Mouse (Mus musculus) MEL (cell line): ENCODE measurements around the gene Ubl5. TPM values are rescaled to one million over a fixed set of nuclear protein-coding genes. Genes with fewer than 3 reads are reported as not detected.
"Not testable (repeated sequence)": the region's sequence is repeated elsewhere in the genome, so short reads cannot be mapped to it uniquely, and the experiment has no call there.

ENCODE experiments used
- DNase-seq: peaks from one replicate; pipeline ENCODE4 v3.0.0; 2011; ENCODE audit warnings: low read depth, low spot score
- H3K27ac ChIP-seq: 2 replicates; pipeline ENCODE4 v1.5.1; 2012; ENCODE audit warnings: low read depth, mild to moderate bottlenecking, control low read depth, low read length, moderate library complexity; ENCODE audit not compliant: control insufficient read depth
- H3K27me3 ChIP-seq, 2 experiments: fragments of 150-350 bp in 1 of 2; sonication (generic) in 1 of 2; 2 replicates each; pipeline ENCODE4 v1.6.1; 2012; ENCODE audit warnings: low read length in 2 of 2, mild to moderate bottlenecking in 2 of 2, improper control_type of control experiment in 1 of 2, moderate library complexity in 1 of 2; ENCODE audit not compliant: insufficient read depth in 2 of 2, control insufficient read depth in 1 of 2
- H3K36me3 ChIP-seq, 2 experiments: 2 replicates each; pipeline ENCODE4 v1.6.1; 2012 to 2014; ENCODE audit warnings: low read length in 2 of 2, improper control_type of control experiment in 1 of 2, inconsistent platforms in 1 of 2, mild to moderate bottlenecking in 1 of 2; ENCODE audit not compliant: insufficient read depth in 2 of 2, control insufficient read depth in 1 of 2
- H3K4me1 ChIP-seq, 2 experiments: fragments of 150-350 bp in 1 of 2; sonication (generic) in 1 of 2; 2 replicates each; pipeline ENCODE4 v1.6.1; 2012; ENCODE audit warnings: low read length in 2 of 2, improper control_type of control experiment in 1 of 2, mild to moderate bottlenecking in 1 of 2; ENCODE audit not compliant: insufficient read depth in 2 of 2, control insufficient read depth in 1 of 2
- H3K4me3 ChIP-seq, 2 experiments: fragments of 150-350 bp in 1 of 2; sonication (generic) in 1 of 2; 2 replicates each; pipeline ENCODE4 v1.5.1; 2012; ENCODE audit warnings: low read depth in 2 of 2, low read length in 2 of 2, mild to moderate bottlenecking in 2 of 2, moderate library complexity in 2 of 2, control low read depth in 1 of 2, improper control_type of control experiment in 1 of 2; ENCODE audit not compliant: control insufficient read depth in 1 of 2, insufficient read depth in 1 of 2
- H3K79me2 ChIP-seq: 2 replicates; pipeline ENCODE4 v1.6.1; 2012; ENCODE audit warnings: mild to moderate bottlenecking, low read length, moderate library complexity; ENCODE audit not compliant: control insufficient read depth, poor library complexity, insufficient read depth
- H3K9ac ChIP-seq: 2 replicates; pipeline ENCODE4 v1.6.1; 2012; ENCODE audit warnings: low read depth, mild to moderate bottlenecking, control low read depth, low read length, moderate library complexity; ENCODE audit not compliant: control insufficient read depth, poor library complexity, severe bottlenecking
- H3K9me3 ChIP-seq: fragments of 150-350 bp; sonication (generic); replicated peaks from 2 replicates; pipeline ENCODE4 v1.6.1; 2012; ENCODE audit warnings: mild to moderate bottlenecking, low read length, improper control_type of control experiment, moderate library complexity; ENCODE audit not compliant: insufficient read depth
- BHLHE40 ChIP-seq: IDR thresholded peaks from 2 replicates; pipeline ENCODE4 v1.6.1; 2012; ENCODE audit warnings: low read depth, mild to moderate bottlenecking, inconsistent platforms, low read length, improper control_type of control experiment, borderline replicate concordance
- CHD1 ChIP-seq: IDR thresholded peaks from 2 replicates; pipeline ENCODE4 v1.6.1; 2012; ENCODE audit warnings: low read depth, mild to moderate bottlenecking, inconsistent platforms, low read length, improper control_type of control experiment
- MEF2A ChIP-seq: IDR thresholded peaks from 2 replicates; pipeline ENCODE4 v1.6.1; 2014; ENCODE audit warnings: low read depth, mild to moderate bottlenecking, inconsistent platforms, low read length, improper control_type of control experiment; ENCODE audit not compliant: poor library complexity, insufficient replicate concordance, severe bottlenecking; ENCODE audit errors: extremely low read depth
- POLR2A ChIP-seq, 2 experiments: IDR thresholded peaks; 2 replicates each; pipeline ENCODE4 v1.6.1; 2011 to 2012; ENCODE audit warnings: low read length in 2 of 2, mild to moderate bottlenecking in 2 of 2, control low read depth in 1 of 2, improper control_type of control experiment in 1 of 2, low read depth in 1 of 2, moderate library complexity in 1 of 2; ENCODE audit not compliant: control insufficient read depth in 1 of 2, insufficient read depth in 1 of 2, poor library complexity in 1 of 2
- POLR2AphosphoS2 ChIP-seq: IDR thresholded peaks from 2 replicates; pipeline ENCODE4 v1.6.1; 2011; ENCODE audit warnings: low read length, improper control_type of control experiment
- POLR2AphosphoS5 ChIP-seq: IDR thresholded peaks from 2 replicates; pipeline ENCODE4 v1.6.1; 2012; ENCODE audit warnings: low read depth, borderline replicate concordance, mild to moderate bottlenecking, inconsistent platforms, low read length, moderate library complexity, mixed read lengths
- TCF12 ChIP-seq: IDR thresholded peaks from 2 replicates; pipeline ENCODE4 v1.6.1; 2014; ENCODE audit warnings: low read depth, mild to moderate bottlenecking, inconsistent platforms, low read length, improper control_type of control experiment, moderate library complexity
- USF2 ChIP-seq, 2 experiments: IDR thresholded peaks; 2 replicates each; pipeline ENCODE4 v1.6.1; 2011 to 2012; ENCODE audit warnings: improper control_type of control experiment in 2 of 2, low read length in 2 of 2, borderline replicate concordance in 1 of 2, inconsistent platforms in 1 of 2, low read depth in 1 of 2, mild to moderate bottlenecking in 1 of 2; ENCODE audit not compliant: insufficient read depth in 1 of 2
- ZNF384 ChIP-seq: IDR thresholded peaks from 2 replicates; pipeline ENCODE4 v1.6.1; 2012; ENCODE audit warnings: low read depth, mild to moderate bottlenecking, inconsistent platforms, low read length, improper control_type of control experiment
- polyA plus RNA-seq, 2 experiments: library from polyadenylated mRNA; stranded (reverse) in 1 of 2; unstranded in 1 of 2; fragments of >175 nt in 1 of 2; fragments of >200 nt in 1 of 2; gene quantifications; 2 replicates each; pipeline versions ENCODE4 v1.2.1 to v1.2.4; 2012; ENCODE audit warnings: low replicate concordance in 2 of 2, low read depth in 1 of 2; ENCODE audit not compliant: insufficient read length in 2 of 2, insufficient read depth in 1 of 2, missing spikeins in 1 of 2
- total RNA-seq: library from RNA; depleted of rRNA; stranded (reverse); fragments of 300-350 nt; gene quantifications from 2 replicates; pipeline ENCODE4 v1.2.3, GENCODE M21; 2012

The Ubl5 gene
- total and polyA plus RNA-seq, 3 experiments, result 850 to 1,103 TPM; not detected in 1

DNA sequence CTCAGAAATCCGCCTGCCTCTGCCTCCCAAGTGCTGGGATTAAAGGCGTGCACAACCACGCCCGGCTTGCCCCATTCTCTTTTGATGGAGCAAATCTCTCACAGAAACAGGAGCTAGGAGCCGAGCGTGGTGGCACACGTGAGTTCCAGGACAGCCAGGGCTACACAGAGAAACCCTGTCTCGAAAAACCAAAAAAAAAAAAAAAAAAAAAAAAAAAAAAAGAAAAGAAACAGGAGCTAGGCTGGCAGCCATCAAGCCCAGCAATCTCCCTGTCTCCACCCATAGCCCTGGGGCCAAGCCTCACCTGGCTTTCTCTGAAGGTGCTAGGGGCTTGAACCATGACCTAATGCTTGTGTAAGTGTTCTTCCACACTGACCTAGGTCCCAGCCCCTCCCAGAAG lies 7.0 kb upstream of the Ubl5 start:
- not testable (repeated sequence) for H3K27ac ChIP-seq, H3K9ac ChIP-seq, DNase-seq, H3K4me3 ChIP-seq, H3K27me3 ChIP-seq, H3K9me3 ChIP-seq, H3K79me2 ChIP-seq
- Histone ChIP-seq H3K4me1 (peaks cover 3 to 12% of the 10 kb centered on the region in 2 experiments; a peak in 3 of 4 replicates), H3K36me3 (peaks cover 9 to 16% of the 10 kb centered on the region in 2 experiments)
- peak; percentile 71 for TF ChIP-seq ZNF384

DNA sequence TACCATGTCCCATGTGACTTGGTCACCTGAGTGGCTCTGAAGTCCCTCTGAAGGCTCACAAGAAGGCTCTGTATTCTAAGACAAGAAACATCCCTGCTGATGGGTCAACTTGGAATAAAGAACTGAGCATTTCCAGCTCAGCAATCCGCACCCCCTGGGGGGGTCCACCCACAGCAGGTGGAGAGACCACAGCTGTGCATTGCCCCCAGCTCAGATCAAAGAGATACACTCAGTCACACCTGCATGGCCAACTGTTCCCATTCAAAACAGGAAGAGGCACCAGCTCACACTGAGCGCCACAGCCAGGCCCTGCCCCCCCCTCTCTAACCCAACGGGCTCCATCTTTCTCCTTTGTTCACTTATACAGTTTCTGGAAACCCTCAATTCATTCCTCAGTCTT lies 6.4 kb upstream of the Ubl5 start:
- Histone ChIP-seq H3K36me3 (peaks cover 12 to 14% of the 10 kb centered on the region in 2 experiments), H3K79me2 (peaks cover 13% of the 10 kb centered on the region), H3K27ac (no peak overlapping the region), H3K4me3 (no peak overlapping the region), H3K27me3 (no peaks in the 10 kb centered on the region), H3K9ac (no peak overlapping the region)
- DNase-seq, result no peak
- TF ChIP-seq TCF12 (0 out of 2 replicates have a peak, but pooled peaks have one; percentile 23), USF2 (IDR thresholded peaks at IDR 0.05; ENCODE audit: borderline replicate concordance in 1 of 2, insufficient read depth in 1 of 2, low read depth in 1 of 2, low read length in 2 of 2) (no peak)
- TF ChIP-seq, all 39 proteins: peak for 1
- Histone ChIP-seq H3K9me3 (no peaks in the 10 kb centered on the region), H3K4me1 (peaks cover 3 to 8% of the 10 kb centered on the region in 2 experiments; a peak in 3 of 4 replicates)

GRCm38 (mm10) chr9:20636790-20637189 lies 5.9 kb upstream of the Ubl5 start:
- TF ChIP-seq USF2 (IDR thresholded peaks at IDR 0.05; ENCODE audit: borderline replicate concordance in 1 of 2, insufficient read depth in 1 of 2, low read depth in 1 of 2, low read length in 2 of 2) (no peak), CHD1 (no peak), POLR2AphosphoS5 (0 out of 2 replicates have a peak, but pooled peaks have one; percentile 71), POLR2A (IDR thresholded peaks at IDR 0.05; ENCODE audit: control insufficient read depth in 1 of 2, insufficient read depth in 1 of 2, low read depth in 1 of 2, low read length in 2 of 2, poor library complexity in 1 of 2) (peak in 1 of 2 experiments; percentile 44; a peak in 1 of 4 replicates), BHLHE40 (no peak), POLR2AphosphoS2 (peak; percentile 80), MEF2A (no peak)
- TF ChIP-seq, all 39 proteins: peak for 3
- no peak overlapping the region for H3K27ac ChIP-seq
- peaks cover 18% of the 10 kb centered on the region for H3K79me2 ChIP-seq
- no peaks in the 10 kb centered on the region for H3K27me3 ChIP-seq
- DNase-seq, result no peak
- no peak overlapping the region for H3K4me3 ChIP-seq
- H3K4me1 ChIP-seq, result peaks cover 0 to 6% of the 10 kb centered on the region in 2 experiments; a peak in 2 of 4 replicates
- no peaks in the 10 kb centered on the region for H3K9me3 ChIP-seq
- peaks cover 12 to 14% of the 10 kb centered on the region in 2 experiments for H3K36me3 ChIP-seq
- no peak overlapping the region for H3K9ac ChIP-seq
